Mouse (Mus musculus) small intestine, adult 2 months (tissue): ENCODE measurements around the gene Lman1l. TPM values are rescaled to one million over a fixed set of nuclear protein-coding genes. Genes with fewer than 3 reads are reported as not detected.

Experiments used
- H3K27ac ChIP-seq: fragments of 200-500 bp; 2 replicates; pipeline ENCODE4 v1.5.1; 2012; ENCODE audit warnings: low read depth, low read length, control low read depth, inconsistent platforms; ENCODE audit not compliant: insufficient read depth
- H3K27me3 ChIP-seq: fragments of 200-500 bp; 2 replicates; pipeline ENCODE4 v1.6.1; 2012; ENCODE audit warnings: mild to moderate bottlenecking, moderate library complexity, low read length, inconsistent platforms; ENCODE audit not compliant: control insufficient read depth, insufficient read depth
- H3K36me3 ChIP-seq: fragments of 200-500 bp; 2 replicates; pipeline ENCODE4 v1.6.1; 2012; ENCODE audit warnings: mild to moderate bottlenecking, low read length, control low read depth, inconsistent platforms; ENCODE audit not compliant: control insufficient read depth, insufficient read depth
- H3K4me1 ChIP-seq: fragments of 200-500 bp; 2 replicates; pipeline ENCODE4 v1.6.1; 2012; ENCODE audit warnings: low read length, inconsistent platforms, mixed read lengths; ENCODE audit not compliant: control insufficient read depth, insufficient read depth, insufficient read length
- H3K4me3 ChIP-seq: fragments of 200-500 bp; 2 replicates; pipeline ENCODE4 v1.5.1; 2012; ENCODE audit warnings: low read depth, mild to moderate bottlenecking, control low read depth, inconsistent platforms, low read length, moderate library complexity
- CTCF ChIP-seq: fragments of 200-500 bp; IDR thresholded peaks from 2 replicates; pipeline ENCODE4 v1.5.1; 2012; ENCODE audit warnings: low read depth, mild to moderate bottlenecking, control low read depth, inconsistent platforms, low read length, moderate library complexity, mixed read lengths; ENCODE audit not compliant: insufficient replicate concordance, insufficient read length; ENCODE audit errors: extremely low read depth
- POLR2A ChIP-seq: fragments of 200-500 bp; IDR thresholded peaks from 2 replicates; pipeline ENCODE4 v1.6.1; 2012; ENCODE audit warnings: low read depth, mild to moderate bottlenecking, control low read depth, inconsistent platforms, low read length, moderate library complexity
- WGBS: fragments of 180-500 bp; shearing (Covaris S2); methylation state at CpG from one replicate; pipeline ENCODE4 v1.1.7; 2018; 5-methylcytosine and 5-hydroxymethylcytosine counted together
- polyA plus RNA-seq: library from polyadenylated mRNA; depleted of rRNA; stranded (reverse); fragments of >200 nt; gene quantifications from 2 replicates; pipeline ENCODE4 v1.2.3, GENCODE M21; 2012

The Lman1l gene
- polyA plus RNA-seq, 1 experiment = not detected

GRCm38 (mm10) chr9:57618854-57619253 is 1.7 kb downstream of the Lman1l start:
- 35% methylated on average over 8 of the region's 8 CpGs for WGBS
- Histone ChIP-seq H3K27me3 (no peaks in the 10 kb centered on the region), H3K4me3 (no peak overlapping the region), H3K27ac (no peak overlapping the region), H3K36me3 (no peaks in the 10 kb centered on the region), H3K4me1 (peaks cover 13% of the 10 kb centered on the region)
- no peak for TF ChIP-seq POLR2A
- TF ChIP-seq CTCF = no peak

GRCm38 (mm10) chr9:57617556-57618169 is 2.9 kb downstream of the Lman1l start:
- H3K27me3 ChIP-seq = no peaks in the 10 kb centered on the region
- TF ChIP-seq CTCF = no peak
- no peak overlapping the region for H3K27ac ChIP-seq
- WGBS = 62% methylated on average over 8 of the region's 8 CpGs
- H3K4me1 ChIP-seq = peaks cover 9% of the 10 kb centered on the region; the same call in 1 of the 2 replicates
- no peaks in the 10 kb centered on the region for H3K36me3 ChIP-seq
- no peak overlapping the region for H3K4me3 ChIP-seq

GRCm38 (mm10) chr9:57614786-57615185 is 5.8 kb downstream of the Lman1l start:
- Histone ChIP-seq H3K27ac (no peak overlapping the region), H3K4me1 (no peaks in the 10 kb centered on the region), H3K36me3 (no peaks in the 10 kb centered on the region), H3K27me3 (no peaks in the 10 kb centered on the region), H3K4me3 (no peak overlapping the region)
- TF ChIP-seq CTCF = no peak
- 49% methylated on average over 4 of the region's 4 CpGs for WGBS

- no peaks in the 10 kb centered on the region for H3K27me3 ChIP-seq
- no peaks in the 10 kb centered on the region for H3K36me3 ChIP-seq
- 70% methylated on average over 7 of the region's 7 CpGs for WGBS
- no peak overlapping the region for H3K27ac ChIP-seq
- TF ChIP-seq POLR2A (no peak), CTCF (no peak)
- no peak overlapping the region for H3K4me3 ChIP-seq
- no peaks in the 10 kb centered on the region for H3K4me1 ChIP-seq
Observed at GRCm38 (mm10) chr9:57613975-57614374, 6.6 kb downstream of the Lman1l start.

- TF ChIP-seq POLR2A = no peak
- TF ChIP-seq CTCF = no peak
- Histone ChIP-seq H3K4me1 (no peaks in the 10 kb centered on the region), H3K27me3 (no peaks in the 10 kb centered on the region), H3K36me3 (no peaks in the 10 kb centered on the region), H3K27ac (no peak overlapping the region), H3K4me3 (no peak overlapping the region)
- WGBS = 61% methylated on average over 7 of the region's 7 CpGs
Observed at GRCm38 (mm10) chr9:57612587-57612986, 8.0 kb downstream of the Lman1l start.

GRCm38 (mm10) chr9:57610359-57610826 is 10.2 kb downstream of the Lman1l start:
- Histone ChIP-seq H3K27ac (no peak overlapping the region), H3K4me3 (no peak overlapping the region), H3K4me1 (peaks cover 1% of the 10 kb centered on the region; the same call in 1 of the 2 replicates), H3K36me3 (no peaks in the 10 kb centered on the region), H3K27me3 (peaks cover 5% of the 10 kb centered on the region)
- 54% methylated on average over 3 of the region's 3 CpGs for WGBS
- TF ChIP-seq CTCF (no peak), POLR2A (no peak)

- WGBS = 46% methylated on average over 3 of the region's 3 CpGs
- Histone ChIP-seq H3K27ac (no peak overlapping the region), H3K4me1 (peaks cover 1% of the 10 kb centered on the region; the same call in 1 of the 2 replicates), H3K36me3 (no peaks in the 10 kb centered on the region), H3K27me3 (peaks cover 5% of the 10 kb centered on the region), H3K4me3 (no peak overlapping the region)
- TF ChIP-seq POLR2A (no peak), CTCF (no peak)
Observed at GRCm38 (mm10) chr9:57609803-57610202, 10.8 kb downstream of the Lman1l start.
